Mouse (Mus musculus): ENCODE measurements around the gene Fam78b. TPM values are rescaled to one million over a fixed set of nuclear protein-coding genes. Genes with fewer than 3 reads are reported as not detected.

The Fam78b gene
- 1 to 10 TPM; 4.5 to 5.4 TPM for total RNA-seq (2021)
- long read RNA-seq, experiment 1, full-length matches to known transcripts: 5 of 8 reads
- long read RNA-seq, experiment 1, partial matches to known transcripts: 1 of 8 reads
- long read RNA-seq, experiment 1, other reads (novel, unspliced or antisense): 2 of 8 reads
- long read RNA-seq, experiment 2, partial matches to known transcripts: 0 of 2 reads
- long read RNA-seq, experiment 2, other reads (novel, unspliced or antisense): 0 of 2 reads

DNA sequence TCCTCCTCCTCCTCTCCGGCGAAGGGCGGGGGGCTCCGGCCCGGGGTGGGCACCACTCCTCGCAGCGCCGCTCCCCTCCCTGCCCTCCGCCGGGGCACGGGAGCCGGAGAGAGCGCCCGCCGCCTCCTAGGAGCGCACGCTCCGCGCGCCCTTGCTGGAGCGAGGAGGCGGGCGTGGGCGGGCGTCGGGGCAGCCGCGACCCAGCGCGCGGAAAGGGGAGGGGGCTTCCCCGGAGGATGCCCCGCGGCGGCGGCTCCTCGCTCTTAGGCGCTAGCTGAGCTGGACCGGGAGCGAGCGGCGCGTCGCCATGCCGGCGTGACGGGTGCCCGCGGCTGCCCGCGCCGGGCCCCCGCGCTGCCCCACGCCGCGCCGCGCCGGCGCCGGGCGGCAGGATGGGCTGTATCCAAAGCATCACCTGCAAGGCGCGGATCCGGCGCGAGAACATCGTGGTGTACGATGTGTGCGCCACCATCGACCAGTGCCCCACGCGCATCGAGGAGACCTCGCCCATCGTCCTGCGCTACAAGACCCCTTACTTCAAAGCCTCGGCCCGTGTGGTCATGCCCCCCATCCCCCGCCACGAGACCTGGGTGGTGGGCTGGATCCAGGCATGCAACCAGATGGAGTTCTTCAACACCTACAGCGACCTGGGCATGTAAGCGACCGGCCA, at the start of gene Fam78b:
Gene Fam78b, plus strand, starts transcription at position 244 of the 670 bp plus-strand sequence.
- DNase-seq: no peak
- intact Hi-C loops (cut with DNase I): loop anchor here (5.0 to 10.0 kb wide), 4 partner anchors 66 to 346 kb away; partner anchors contain the start of gene Aldh9a1

DNA sequence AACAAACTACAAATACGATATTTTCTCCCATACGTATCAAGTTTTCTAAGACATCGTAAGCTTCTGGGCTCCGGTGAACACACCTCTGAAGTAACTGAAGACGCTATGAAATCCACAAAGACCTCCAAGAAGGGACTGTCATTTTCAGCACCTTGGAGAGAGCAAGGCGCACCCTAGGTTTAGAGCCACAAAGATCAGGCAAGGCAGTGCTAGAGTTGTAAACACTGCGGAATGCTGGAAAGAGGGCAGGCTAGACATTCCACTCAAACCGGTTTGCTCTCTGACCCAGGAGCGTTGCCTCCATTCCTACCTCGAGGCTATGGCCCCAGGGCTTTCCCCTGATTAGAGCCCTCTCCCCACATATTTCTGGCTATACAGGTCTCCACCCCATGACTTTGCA, 36.7 kb upstream of the Fam78b start:
- intact Hi-C loops (cut with DNase I): no loop called here
- DNase-seq: peak; percentile 16 to 46

DNA sequence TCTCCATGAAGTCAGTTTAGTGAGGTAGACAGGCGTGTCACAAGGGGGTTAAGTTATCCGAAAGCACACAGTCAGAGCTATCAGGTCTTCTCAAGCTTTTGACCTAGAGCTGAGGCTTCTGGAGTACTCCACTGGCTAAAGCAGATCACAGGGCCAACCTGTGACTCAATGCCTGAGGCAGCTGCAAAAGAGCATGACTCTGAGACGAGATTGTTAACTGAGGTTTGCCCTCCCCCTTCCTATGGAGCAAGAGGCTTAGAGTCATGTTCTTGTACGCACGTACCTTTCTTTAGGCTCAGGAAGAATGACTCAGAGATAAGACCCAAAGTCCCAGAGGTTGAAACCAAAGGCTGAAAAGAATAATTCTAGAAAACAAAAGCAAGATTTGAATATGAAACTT, 32.9 kb upstream of the Fam78b start:
- no peak for DNase-seq
- intact Hi-C loops (cut with DNase I): no loop called here

DNA sequence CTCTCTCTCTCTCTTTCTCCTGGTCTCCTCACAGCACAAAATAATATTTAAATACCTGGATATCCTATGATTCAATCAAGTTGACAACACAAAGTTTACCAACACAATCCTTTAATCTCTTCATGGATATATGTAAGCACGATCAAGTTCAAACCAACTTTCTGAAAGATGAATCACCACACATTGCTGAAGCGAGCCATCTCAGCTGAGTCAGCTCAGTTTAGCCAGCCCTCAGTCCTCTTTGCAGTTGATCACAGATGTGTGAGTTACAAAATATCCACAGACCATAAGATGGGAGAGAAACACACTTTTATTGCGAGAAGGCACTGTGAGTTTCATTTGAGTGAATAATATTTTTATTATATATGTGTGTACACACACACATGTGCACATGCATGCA, 27.5 kb upstream of the Fam78b start:
- intact Hi-C loops (cut with DNase I): no loop called here
- no peak for DNase-seq

DNA sequence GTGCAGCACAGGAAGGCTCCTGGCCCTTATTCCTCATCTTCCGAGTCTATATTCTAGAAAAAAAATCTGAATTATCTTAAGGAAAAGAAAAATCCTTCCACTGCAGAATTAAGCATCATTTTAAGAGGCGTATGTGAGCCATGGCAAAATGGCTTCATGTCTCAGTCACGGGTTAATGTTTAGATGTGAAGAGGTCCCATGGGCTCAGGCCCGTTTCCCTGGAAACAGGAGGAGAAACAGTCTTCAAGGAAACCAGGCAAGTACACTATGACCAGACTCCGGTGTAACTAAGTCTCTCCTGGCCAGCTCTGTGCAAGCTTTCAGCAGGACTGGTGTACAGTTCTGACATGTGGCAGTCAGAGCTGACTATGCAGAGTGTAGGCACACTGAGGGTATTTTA, 22.6 kb upstream of the Fam78b start:
- DNase-seq: no peak
- intact Hi-C loops (cut with DNase I): no loop called here

DNA sequence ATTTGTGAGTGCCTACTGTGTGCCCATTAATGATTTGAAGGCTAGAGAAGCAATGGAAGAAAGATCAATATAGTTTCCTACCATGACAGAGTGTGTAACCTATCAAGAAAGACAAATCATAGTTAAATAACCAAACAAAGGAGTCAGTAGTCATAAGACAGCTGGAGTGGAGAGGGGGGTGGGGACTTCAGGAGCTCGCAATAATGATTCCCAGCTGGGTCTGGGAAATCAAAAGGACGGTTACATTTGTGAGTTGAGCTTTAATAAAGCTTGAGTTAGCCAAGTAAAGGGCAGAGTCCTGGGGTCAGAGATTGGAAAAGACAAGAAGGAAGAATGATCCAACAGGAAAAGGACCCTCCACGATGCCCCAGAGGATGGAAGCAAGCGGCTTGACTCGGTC, 7.0 kb upstream of the Fam78b start:
- intact Hi-C loops (cut with DNase I): no loop called here
- DNase-seq: no peak

DNA sequence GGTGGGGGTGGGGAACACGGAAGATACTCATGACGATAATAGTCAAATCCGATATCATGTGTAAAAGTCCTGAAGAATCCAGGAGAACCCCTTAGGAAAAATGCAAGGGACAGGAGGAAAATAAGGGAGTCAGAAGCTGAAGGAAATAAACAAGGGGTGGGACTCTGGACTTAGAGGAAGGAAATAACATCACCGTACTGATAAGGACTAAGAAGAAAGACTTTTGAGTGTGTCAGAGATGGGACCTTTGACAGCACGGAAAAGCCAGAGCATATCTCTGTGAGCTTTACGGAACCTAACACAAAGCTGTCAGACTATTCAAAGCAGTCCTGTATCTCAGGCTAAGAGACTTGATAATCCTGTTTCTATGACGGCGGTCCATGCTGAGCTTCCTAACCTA, 5.0 kb upstream of the Fam78b start:
- no peak for DNase-seq

DNA sequence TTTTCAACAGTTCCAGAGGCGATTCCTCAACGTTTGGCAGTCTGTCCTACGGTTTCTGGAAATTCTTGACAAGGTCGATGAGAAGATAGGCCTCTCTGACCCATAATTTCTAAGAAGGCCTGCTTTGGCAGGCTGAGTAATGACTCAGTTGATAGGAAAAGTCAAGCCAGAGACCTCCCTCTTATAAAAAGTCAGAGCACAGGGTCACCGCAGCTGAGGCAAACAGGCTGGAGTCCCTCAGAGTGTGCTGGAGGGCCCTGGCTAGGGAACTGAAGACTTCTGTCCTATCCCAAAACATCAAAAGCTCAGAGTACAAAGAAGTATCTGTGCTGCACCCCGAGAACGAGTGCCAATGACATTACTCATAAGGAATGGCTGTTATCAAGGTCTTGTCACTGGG, 4.4 kb upstream of the Fam78b start:
- intact Hi-C loops (cut with DNase I): no loop called here
- no peak for DNase-seq

More for the DNA sequence above, 5.0 kb upstream of the Fam78b start:
- intact Hi-C loops (cut with DNase I): no loop called here

DNA sequence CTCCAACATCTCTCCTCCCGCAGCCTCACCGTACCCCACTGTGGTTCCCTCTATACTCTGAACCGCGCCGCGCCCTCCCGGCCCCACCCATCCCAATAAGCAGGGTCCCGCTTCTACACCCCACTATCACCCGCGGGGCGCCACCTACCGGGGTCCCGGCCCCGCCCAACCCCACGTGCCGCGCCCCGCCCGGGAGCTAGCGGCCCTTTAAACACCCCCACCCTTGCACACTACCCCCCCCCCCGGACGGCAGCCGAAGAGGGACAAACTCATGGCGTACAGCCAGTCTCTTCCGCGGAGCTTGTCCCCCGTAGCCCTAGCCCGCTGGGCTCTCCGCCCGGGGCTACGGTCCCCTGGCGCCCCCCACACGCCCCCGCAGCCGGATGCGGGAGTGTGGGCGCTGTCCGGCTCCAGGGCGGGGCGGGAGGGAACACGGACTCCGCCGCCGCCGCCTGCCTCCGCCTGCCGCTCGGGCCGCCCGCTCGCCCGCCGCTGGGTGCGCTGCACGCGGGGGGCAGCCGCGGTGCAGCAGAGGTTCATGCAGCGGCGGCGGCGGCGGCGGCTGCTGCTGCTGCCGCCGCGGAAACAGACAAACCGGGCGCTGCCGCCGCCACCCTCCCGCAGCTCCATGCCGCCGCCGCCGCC, 566 bp upstream of the Fam78b start:
- intact Hi-C loops (cut with DNase I): loop anchor here (5.0 to 10.0 kb wide), 4 partner anchors 67 to 347 kb away; partner anchors contain the start of gene Aldh9a1
- peak; percentile 85 to 87 for DNase-seq

DNA sequence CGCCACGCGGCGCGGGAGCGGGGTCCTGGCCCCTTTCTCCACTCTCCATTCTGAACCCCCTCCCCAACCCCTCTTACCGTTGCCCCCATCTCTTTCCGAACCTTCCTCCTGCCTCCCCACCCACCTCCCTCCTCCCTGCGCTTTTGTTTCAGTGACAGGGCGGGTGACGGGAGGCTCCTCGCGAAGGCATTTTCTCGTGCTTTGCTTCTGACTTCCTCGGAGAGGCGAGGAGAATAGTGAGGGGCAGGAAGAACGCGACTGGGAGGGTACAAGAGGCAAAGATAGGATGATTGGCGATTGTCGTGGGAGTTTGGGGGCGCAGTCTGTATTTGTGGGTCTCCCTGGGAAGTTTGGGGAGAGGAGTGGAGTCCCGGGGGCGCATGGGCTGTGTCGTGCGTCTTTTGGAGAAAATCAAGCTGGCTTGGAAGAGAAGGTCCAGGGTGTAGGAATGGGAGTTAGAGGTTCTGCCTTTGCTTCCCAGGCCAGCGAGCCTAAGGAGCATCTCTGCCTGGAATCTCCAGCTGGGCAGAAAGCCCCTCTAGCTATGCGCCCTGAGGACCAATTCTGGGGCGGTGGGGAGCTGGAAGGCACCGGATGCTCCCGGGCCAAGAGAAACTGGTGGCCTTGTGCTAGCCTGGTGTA, 748 bp downstream of the Fam78b start:
- intact Hi-C loops (cut with DNase I): loop anchor here (2.0 to 10.0 kb wide), 5 partner anchors 65 to 345 kb away; partner anchors contain the start of gene Aldh9a1
- DNase-seq: peak; percentile 14 to 19

DNA sequence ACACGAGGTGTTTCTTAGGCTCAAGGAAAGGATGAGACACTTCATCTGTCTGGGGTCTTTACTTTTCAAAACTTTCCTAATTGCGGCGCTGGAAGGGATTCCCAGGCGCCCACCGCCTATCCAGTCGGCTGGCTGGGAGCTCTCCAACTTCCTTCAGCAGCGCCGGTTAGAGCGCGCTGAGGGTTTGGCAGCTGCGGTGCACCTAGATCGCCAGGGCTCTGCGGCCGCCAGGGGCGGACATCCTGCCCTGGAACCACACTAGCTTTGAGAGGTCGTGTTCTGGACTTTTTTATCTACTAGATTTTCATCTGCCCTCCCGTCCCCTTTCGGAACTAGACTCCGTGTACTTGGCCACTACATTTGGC, 1.3 kb downstream of the Fam78b start:
- intact Hi-C loops (cut with DNase I): loop anchor here (2.0 to 10.0 kb wide), 5 partner anchors 65 to 345 kb away; partner anchors contain the start of gene Aldh9a1
- peak; percentile 72 to 73 for DNase-seq

DNA sequence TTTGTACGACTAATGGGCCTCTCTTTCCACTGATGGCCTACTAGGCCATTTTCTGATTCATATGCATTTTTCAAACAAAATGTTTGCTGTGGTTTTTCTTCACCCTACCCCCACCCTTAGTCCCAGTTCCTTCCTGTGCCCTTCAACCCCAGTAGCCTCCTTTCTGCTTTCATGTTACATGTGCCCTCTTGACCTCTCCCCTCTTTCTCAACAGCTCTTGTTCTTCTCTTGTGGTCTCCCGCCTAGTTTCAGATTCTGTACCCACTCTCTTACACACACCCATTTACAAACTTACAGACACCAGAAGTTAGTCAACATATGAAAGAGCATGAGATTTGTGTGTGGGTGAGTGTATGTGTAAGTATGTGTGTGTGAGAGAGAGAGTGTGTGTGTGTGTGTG, 3.4 kb downstream of the Fam78b start:
- DNase-seq: no peak
- intact Hi-C loops (cut with DNase I): loop anchor here (5.0 to 10.0 kb wide), 4 partner anchors 63 to 343 kb away; partner anchors contain the start of gene Aldh9a1

DNA sequence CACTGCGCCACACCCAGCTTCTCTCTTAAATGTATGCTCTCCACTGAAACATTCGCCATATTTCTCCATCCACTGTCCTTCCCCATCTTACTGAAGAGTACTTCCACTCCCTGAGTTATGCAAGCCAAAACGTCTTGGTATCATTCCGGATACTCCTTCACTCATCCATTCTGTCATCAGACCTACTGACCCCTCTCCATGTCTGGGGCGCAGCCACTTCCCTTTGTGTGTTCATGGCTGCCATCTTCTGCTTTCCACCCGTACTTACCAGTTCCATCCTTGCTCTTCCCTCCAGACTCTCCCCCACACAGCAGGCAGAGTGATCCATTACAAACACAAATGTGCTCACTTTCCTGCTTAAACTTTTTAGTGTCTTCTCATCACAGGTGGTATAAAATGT, 6.1 kb downstream of the Fam78b start:
- DNase-seq: no peak
- intact Hi-C loops (cut with DNase I): loop anchor here (10.0 kb wide), 1 partner anchor 307 kb away; no protein-coding TSS in a partner anchor

DNA sequence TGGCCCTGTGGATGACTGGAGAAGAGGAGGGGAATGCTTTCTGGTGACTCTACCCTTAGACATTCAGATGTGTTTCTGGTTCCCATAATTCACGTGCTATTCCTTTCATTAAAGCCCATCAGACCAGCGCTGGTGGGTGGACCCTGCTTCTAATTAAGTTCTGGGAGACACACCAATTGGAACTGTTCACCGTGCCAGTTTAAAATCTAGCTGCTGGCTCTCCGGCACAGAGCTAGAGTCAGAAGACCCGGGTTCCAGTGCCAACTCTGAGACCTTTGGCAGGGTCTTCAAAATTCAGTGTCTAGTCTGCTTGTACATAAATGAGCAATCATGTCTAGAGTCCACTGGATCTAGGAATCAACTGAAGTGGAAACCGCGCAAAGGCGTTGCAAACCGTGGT, 9.0 kb downstream of the Fam78b start:
- intact Hi-C loops (cut with DNase I): no loop called here
- DNase-seq: no peak

DNA sequence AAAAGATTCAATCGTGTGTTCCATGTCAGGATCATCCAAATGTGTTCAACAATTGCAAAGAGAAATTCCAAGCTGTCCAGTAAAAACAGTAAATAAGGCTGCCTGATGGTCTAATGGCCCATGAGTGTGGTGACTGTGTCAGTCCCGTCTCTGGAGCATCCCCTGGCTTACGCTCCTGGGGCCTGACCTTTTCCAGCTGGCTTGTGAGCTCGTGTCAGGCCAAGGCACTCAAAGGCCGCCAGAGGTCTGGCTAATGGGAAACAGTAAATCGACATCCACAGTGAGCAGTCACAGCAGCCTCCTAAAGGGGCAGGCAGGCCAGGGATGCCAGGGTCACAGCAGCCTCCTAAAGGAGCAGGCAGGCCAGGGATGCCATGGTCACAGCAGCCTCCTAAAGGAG, 10.1 kb downstream of the Fam78b start:
- intact Hi-C loops (cut with DNase I): no loop called here
- no peak for DNase-seq

DNA sequence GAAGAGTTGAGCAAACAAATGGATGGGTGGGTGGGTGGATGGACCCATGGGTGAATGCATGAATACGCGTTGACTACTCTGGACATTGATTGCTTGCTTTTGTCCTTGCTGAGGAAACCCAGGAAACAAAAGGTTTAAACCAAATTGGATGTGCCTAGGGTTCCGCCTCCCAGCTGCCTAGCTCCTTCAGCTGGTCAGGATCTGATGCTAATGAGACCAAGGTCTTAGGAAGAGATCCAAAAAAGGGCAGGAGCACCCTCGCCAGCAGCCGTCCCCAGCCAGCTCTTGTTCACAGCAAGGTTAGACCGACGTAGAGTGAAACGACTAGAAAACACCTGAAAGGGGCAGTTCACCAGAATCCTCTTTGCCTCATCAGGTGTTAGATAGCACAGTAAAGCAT, 11.4 kb downstream of the Fam78b start:
- intact Hi-C loops (cut with DNase I): no loop called here

DNA sequence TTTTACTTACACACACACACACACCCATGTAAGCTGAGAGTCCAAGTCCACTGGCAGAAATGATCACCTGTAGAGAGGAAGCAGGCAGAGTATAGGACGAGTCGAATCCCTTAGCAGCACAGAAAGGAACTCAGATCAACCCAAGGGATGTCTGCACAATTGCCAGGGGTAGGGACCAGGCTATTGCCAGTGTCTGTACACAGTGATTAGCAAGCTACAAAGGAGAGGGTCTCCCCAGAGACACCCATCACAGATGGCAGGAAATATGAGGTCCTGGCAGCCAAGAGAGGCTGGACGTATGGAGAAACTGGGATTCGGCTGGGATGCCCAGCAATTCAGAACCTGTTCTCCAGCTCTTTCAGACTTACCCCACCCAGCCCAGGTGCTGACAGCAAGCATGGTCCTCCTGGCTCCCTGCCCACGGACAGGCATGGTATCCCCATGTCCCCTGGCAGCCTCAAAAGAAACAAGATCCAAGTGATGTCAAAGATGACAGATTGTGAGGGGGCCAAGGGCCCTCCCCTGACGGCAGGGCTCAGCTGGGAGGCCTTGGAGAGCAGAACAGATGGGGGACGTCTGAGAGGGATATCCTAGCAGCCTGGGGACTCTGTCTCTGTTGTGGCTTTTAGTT, 12.1 kb downstream of the Fam78b start:
- peak in 1 of 2 experiments; percentile 6 for DNase-seq
- intact Hi-C loops (cut with DNase I): no loop called here

More for the DNA sequence above, 11.4 kb downstream of the Fam78b start:
- no peak for DNase-seq

DNA sequence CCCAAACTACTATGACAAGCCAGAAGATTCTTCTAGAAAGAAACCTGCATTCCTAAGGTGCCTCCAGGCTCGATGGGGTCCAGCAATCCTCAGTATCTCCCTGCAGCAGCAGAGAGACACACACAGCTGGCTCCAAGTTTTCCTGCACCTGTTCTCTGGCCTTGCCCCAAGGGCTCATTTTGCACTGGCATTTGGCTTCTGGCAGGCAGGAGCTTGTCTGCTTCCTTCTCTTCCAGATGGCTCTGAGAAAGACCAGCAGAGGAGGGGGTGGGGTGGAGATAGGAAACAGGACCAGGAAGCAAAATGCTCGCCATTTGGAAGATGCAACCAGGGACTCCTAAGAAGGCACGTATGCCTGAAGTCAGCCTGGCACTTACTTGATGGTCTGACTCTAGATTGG, 15.1 kb downstream of the Fam78b start:
- intact Hi-C loops (cut with DNase I): no loop called here
- DNase-seq: no peak

DNA sequence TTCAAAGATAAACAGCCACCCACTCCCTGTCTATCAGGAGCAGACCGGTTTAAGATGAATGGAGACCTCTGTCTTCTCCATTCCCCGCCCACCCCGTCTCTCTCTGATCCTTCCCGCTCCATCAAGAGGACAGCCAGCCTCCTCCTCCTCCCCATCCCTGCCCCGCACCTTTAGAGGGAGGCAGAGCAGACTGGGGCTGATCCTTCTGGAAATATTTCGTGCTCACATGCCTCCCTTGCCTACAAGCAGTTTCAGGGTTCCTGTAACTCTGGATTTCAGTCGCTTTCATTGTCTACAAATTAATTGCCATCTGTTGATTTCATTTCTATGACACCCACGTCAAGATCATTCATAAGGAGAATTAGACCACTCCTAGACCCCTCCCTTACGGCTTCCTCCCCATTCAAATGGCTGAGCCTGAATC, 20.8 kb downstream of the Fam78b start:
- intact Hi-C loops (cut with DNase I): no loop called here
- DNase-seq: no peak

DNA sequence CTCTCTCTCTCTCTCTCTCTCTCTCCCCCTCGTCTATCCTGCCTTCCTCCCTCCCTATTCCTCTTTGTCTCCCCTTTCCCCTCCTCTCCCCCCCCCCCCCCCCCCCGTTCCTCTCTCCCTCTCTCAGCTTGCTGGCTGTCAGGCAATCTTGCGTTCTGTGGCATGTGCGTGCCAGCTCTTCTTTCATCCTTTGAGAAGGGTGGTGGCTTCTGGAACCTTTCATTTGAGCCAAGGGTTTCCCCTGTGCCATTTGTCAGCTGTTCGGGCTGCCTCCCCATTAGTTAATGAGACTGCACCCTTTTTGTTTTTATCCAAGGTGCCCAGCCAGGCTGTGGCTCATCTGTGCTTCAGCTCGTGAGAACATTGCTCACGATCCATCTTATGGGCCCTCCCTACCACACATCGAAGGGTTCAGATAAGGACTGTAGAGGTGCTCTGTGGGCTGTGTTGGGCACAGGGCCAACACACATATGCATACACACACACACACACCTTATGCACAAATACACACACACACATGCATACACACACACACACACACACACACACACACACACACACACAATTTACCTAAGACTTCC, 21.4 kb downstream of the Fam78b start:
- intact Hi-C loops (cut with DNase I): no loop called here
- DNase-seq: no peak
